Mouse (Mus musculus) forebrain, postnatal 0 days (tissue): Measurements from ENCODE around the gene Rph3al. TPM values are rescaled to one million over a fixed set of nuclear protein-coding genes. Genes with fewer than 3 reads are reported as not detected.

Experiments
- ATAC-seq: fragments of 200-750 bp; cut with Nextera tagmentation; 2 replicates; pipeline ENCODE4 v1.8.0; 2017; ENCODE audit warnings: mild to moderate bottlenecking, moderate library complexity
- DNase-seq: peaks from one replicate; pipeline ENCODE4 v3.0.0-alpha.2; 2015
- H3K27ac ChIP-seq: fragments of 300-500 bp; sonication (generic); 2 replicates; pipeline ENCODE4 v1.5.1; 2014; ENCODE audit warnings: low read depth, mild to moderate bottlenecking, antibody characterized with exemption, low read length, moderate library complexity, mixed read lengths
- H3K27me3 ChIP-seq: fragments of 300-500 bp; sonication (generic); 2 replicates; pipeline ENCODE4 v1.6.1; 2014; ENCODE audit warnings: mild to moderate bottlenecking, low read length, mixed read lengths; ENCODE audit not compliant: insufficient read depth
- H3K36me3 ChIP-seq: fragments of 300-500 bp; sonication (generic); 2 replicates; pipeline ENCODE4 v1.6.1; 2014; ENCODE audit warnings: mild to moderate bottlenecking, moderate library complexity; ENCODE audit not compliant: insufficient read depth
- H3K4me1 ChIP-seq: fragments of 300-500 bp; sonication (generic); 2 replicates; pipeline ENCODE4 v1.6.1; 2014; ENCODE audit warnings: antibody characterized with exemption; ENCODE audit not compliant: insufficient read depth
- H3K4me2 ChIP-seq: fragments of 300-500 bp; sonication (generic); 2 replicates; pipeline ENCODE4 v1.6.1; 2014; ENCODE audit warnings: low read depth, mild to moderate bottlenecking, moderate library complexity
- H3K4me3 ChIP-seq: fragments of 300-500 bp; sonication (generic); 2 replicates; pipeline ENCODE4 v1.5.1; 2014; ENCODE audit warnings: low read depth, low read length, mixed read lengths
- H3K9ac ChIP-seq: fragments of 300-500 bp; sonication (generic); 2 replicates; pipeline ENCODE4 v1.6.1; 2014; ENCODE audit warnings: mild to moderate bottlenecking
- H3K9me3 ChIP-seq: fragments of 300-500 bp; sonication (generic); 2 replicates; pipeline ENCODE4 v1.6.1; 2016; ENCODE audit warnings: low read length
- CTCF ChIP-seq: sonication (generic); IDR thresholded peaks from 2 replicates; pipeline ENCODE4 v1.5.1; 2016; ENCODE audit warnings: antibody characterized with exemption, control low read depth, low read depth
- WGBS: fragments of 180-500 bp; shearing (Covaris S2); extraction: QIAGEN DNeasy Blood & Tissue Kit; methylation state at CpG from one replicate; pipeline ENCODE4 v1.1.7; 2014; 5-methylcytosine and 5-hydroxymethylcytosine counted together
- polyA plus RNA-seq: library from polyadenylated mRNA; unstranded; fragments of >200 nt; fragmentation: Nextera tagmentation; extraction: Ambion mirVana; gene quantifications from 2 replicates; pipeline ENCODE4 v1.2.1, GENCODE M21; 2015
- total RNA-seq: library from RNA; depleted of rRNA; stranded (reverse); fragments of >200 nt; gene quantifications from 2 replicates; pipeline ENCODE4 v1.2.3, GENCODE M21; 2014

Rph3al gene
- total and polyA plus RNA-seq, 2 experiments from 2014 or later: 1.9 to 2.4 TPM

DNA sequence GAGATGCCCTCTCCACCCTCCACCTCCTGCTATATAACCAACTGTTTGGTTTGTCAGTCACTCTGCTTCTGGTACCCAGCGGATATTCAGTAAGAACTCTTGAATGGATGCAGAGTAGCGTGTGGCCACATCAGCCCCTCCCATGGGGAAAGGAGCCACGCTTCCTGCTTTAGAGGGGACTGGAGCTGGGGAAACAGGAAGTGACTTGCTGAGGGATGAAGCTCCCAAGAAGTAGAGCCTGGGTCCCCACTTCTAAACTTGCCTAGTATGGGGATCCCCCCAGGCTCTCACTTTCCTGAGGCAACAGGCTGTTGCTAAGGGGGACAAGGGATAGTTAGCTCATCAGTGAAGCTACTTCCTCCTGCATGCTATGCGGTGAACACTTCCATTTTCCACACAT is 30.8 kb downstream of the Rph3al start:
- Histone ChIP-seq H3K9me3 (no peaks in the 10 kb centered on the region), H3K27ac (no peak overlapping the region), H3K4me3 (no peak overlapping the region), H3K36me3 (no peaks in the 10 kb centered on the region), H3K27me3 (no peaks in the 10 kb centered on the region), H3K4me1 (no peaks in the 10 kb centered on the region; the same call in 1 of the 2 replicates), H3K4me2 (no peak overlapping the region), H3K9ac (no peak overlapping the region)
- DNase-seq (no peak), ATAC-seq (no peak)
- 69% methylated on average over 4 of the region's 4 CpGs for WGBS
- TF ChIP-seq CTCF: no peak

GRCm38 (mm10) chr11:75906556-75906955 is 31.7 kb downstream of the Rph3al start:
- no peak overlapping the region for H3K9ac ChIP-seq
- DNase-seq (no peak), ATAC-seq (no peak)
- no peak overlapping the region for H3K27ac ChIP-seq
- no peaks in the 10 kb centered on the region for H3K9me3 ChIP-seq
- 59% methylated on average over 12 of the region's 12 CpGs for WGBS
- no peaks in the 10 kb centered on the region for H3K36me3 ChIP-seq
- no peak for TF ChIP-seq CTCF
- H3K4me1 ChIP-seq: no peaks in the 10 kb centered on the region; the same call in 1 of the 2 replicates
- no peak overlapping the region for H3K4me2 ChIP-seq
- H3K27me3 ChIP-seq: no peaks in the 10 kb centered on the region
- H3K4me3 ChIP-seq: no peak overlapping the region

- H3K9ac ChIP-seq: no peak overlapping the region
- 77% methylated on average over 6 of the region's 6 CpGs for WGBS
- no peak overlapping the region for H3K4me3 ChIP-seq
- no peaks in the 10 kb centered on the region for H3K27me3 ChIP-seq
- no peaks in the 10 kb centered on the region for H3K36me3 ChIP-seq
- TF ChIP-seq CTCF: no peak
- no peaks in the 10 kb centered on the region for H3K9me3 ChIP-seq
- DNase-seq: no peak
- no peak overlapping the region for H3K4me2 ChIP-seq
- no peaks in the 10 kb centered on the region; the same call in 1 of the 2 replicates for H3K4me1 ChIP-seq
- ATAC-seq: no peak
- H3K27ac ChIP-seq: no peak overlapping the region
These were observed 33.2 kb downstream of the Rph3al start for GRCm38 (mm10) chr11:75904982-75905381.

DNA sequence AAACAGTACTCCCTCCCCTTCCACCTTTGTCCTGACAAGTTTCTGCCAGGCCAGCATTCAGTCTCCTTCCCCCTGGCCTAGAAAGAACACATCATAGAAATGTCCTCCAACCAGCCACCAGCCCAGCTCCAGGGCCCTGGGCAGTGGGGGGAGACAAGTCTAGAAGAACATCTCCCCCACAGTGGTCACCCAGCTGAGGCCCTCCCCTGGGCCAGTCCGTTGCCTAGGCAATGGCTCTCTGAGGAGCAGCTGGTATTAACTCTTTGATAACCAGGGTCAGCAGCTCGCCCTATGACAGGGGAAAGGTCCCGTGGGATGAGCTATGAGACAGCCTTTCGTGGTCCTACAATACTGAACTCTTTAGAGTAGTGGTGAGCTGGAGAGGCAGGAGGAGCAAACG is 33.7 kb downstream of the Rph3al start:
- no peak overlapping the region for H3K4me2 ChIP-seq
- no peak for TF ChIP-seq CTCF
- no peaks in the 10 kb centered on the region for H3K9me3 ChIP-seq
- no peak overlapping the region for H3K4me3 ChIP-seq
- H3K4me1 ChIP-seq: no peaks in the 10 kb centered on the region
- no peaks in the 10 kb centered on the region for H3K27me3 ChIP-seq
- DNase-seq (no peak), ATAC-seq (no peak)
- 35% methylated on average over 5 of the region's 5 CpGs for WGBS
- no peak overlapping the region for H3K9ac ChIP-seq
- no peaks in the 10 kb centered on the region for H3K36me3 ChIP-seq
- no peak overlapping the region for H3K27ac ChIP-seq

GRCm38 (mm10) chr11:75903486-75903885 is 34.7 kb downstream of the Rph3al start:
- peak; percentile 75 for TF ChIP-seq CTCF
- DNase-seq: peak; percentile 40
- no peaks in the 10 kb centered on the region for H3K36me3 ChIP-seq
- 0 out of 2 replicates have a peak, but pooled peaks cover 3% of the 10 kb centered on the region for H3K4me1 ChIP-seq
- 72% methylated on average over 3 of the region's 3 CpGs for WGBS
- no peaks in the 10 kb centered on the region for H3K27me3 ChIP-seq
- H3K4me3 ChIP-seq: no peak overlapping the region
- ATAC-seq: no peak
- H3K27ac ChIP-seq: no peak overlapping the region
- no peaks in the 10 kb centered on the region for H3K9me3 ChIP-seq
- H3K4me2 ChIP-seq: no peak overlapping the region
- H3K9ac ChIP-seq: no peak overlapping the region

GRCm38 (mm10) chr11:75901339-75901738 is 36.9 kb downstream of the Rph3al start:
- Histone ChIP-seq H3K4me3 (no peak overlapping the region), H3K27ac (no peak overlapping the region), H3K4me2 (no peak overlapping the region), H3K27me3 (no peaks in the 10 kb centered on the region), H3K36me3 (no peaks in the 10 kb centered on the region), H3K9me3 (no peaks in the 10 kb centered on the region), H3K9ac (no peak overlapping the region), H3K4me1 (0 out of 2 replicates have a peak, but pooled peaks cover 3% of the 10 kb centered on the region)
- no peak; the same call in 1 of the 2 replicates for ATAC-seq
- TF ChIP-seq CTCF: no peak
- DNase-seq: peak; percentile 32
- 27% methylated on average over 6 of the region's 6 CpGs for WGBS

- H3K27me3 ChIP-seq: no peaks in the 10 kb centered on the region
- 24% methylated on average over 9 of the region's 9 CpGs for WGBS
- ATAC-seq (no peak; the same call in 1 of the 2 replicates), DNase-seq (peak; percentile 32)
- no peaks in the 10 kb centered on the region for H3K9me3 ChIP-seq
- H3K4me1 ChIP-seq: 0 out of 2 replicates have a peak, but pooled peaks cover 3% of the 10 kb centered on the region
- H3K27ac ChIP-seq: no peak overlapping the region
- H3K36me3 ChIP-seq: no peaks in the 10 kb centered on the region
- no peak overlapping the region for H3K4me3 ChIP-seq
- no peak overlapping the region for H3K4me2 ChIP-seq
- TF ChIP-seq CTCF: no peak
- H3K9ac ChIP-seq: no peak overlapping the region
These were observed 38.6 kb downstream of the Rph3al start for GRCm38 (mm10) chr11:75899676-75900075.
